Mouse (Mus musculus) R1 (cell line): ENCODE data around the gene Ptchd4.

ENCODE experiments used
- DNase-seq: peaks from one replicate; pipeline ENCODE4 v3.0.0-alpha.2; 2018; ENCODE audit warnings: low read depth, low spot score

Ptchd4 gene

DNA sequence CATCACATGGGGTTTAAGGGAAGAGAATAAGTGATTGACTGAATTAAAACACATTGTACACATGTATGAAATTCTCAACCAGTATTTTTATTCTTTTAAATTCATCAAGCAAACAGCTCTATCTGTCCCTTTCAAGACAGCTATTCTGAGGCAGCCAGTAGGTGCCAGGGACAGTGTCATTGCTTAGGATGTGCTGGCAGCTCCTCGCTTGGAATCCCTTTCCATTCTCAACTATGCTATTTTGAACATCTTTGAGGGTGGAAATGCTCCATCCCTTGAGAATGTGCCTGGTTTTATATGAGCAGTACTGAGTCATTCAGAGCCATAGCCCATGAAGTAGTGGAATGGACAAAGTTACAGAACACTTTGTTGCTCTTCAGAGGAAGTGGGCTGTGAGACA is 112.2 kb downstream of the Ptchd4 start:
- no peak for DNase-seq

DNA sequence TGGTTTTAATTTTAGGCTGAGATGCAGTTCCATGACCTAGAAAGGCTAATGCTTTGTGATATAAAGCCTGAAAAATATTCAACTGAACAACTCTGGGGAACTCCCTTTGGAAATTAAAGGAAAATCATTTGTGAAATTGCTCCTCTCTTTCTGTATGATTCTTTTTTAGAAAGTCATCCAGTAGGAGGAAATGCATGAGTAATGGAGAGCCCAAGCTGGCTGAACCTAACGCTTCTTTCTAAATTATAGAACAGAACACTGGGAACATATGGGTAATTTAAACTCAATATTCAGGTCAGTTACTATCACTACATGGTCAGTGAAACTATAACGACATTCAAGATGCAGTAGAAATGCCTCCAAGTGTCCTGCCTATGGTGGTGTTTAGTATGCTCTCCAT is 114.6 kb downstream of the Ptchd4 start:
- DNase-seq, result no peak

DNA sequence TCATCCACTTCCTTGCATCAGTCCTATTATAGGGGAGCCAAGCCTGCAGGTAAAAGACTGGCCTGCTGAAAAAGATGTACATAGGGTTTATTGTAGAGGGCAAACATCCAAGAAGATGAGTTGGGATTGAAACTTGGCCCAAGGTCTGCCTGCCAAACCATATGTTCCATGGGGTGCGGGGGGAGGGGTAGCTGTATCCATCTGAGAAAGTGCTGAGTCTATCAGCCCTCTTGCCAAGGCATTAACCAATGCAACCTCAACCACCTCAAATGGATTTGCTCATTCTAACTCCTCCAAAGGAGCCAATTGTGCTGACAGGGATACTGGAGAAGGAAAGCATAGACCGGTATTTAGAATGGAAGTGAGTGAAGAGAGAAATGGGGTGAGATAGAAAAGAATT is 136.5 kb downstream of the Ptchd4 start:
- DNase-seq, result no peak

DNA sequence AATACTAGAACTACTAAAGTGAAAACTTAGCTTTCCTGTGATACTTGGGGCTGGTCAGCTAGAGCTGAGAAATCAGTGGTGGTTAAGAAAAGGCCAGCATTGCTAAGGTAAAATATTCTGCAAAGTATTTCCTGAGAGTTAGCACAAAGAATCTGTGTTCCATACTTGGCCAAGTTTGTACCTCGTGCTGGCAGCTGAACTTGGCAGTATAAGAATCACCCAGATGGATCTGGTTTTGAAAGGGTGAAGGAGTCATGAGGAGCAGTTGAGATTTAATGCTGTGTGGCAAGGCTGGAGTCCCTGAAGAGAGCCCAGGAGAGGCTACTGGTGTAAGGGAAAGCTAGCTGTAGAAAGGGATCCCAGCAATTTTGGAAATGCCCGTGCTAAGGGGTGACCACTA is 140.7 kb downstream of the Ptchd4 start:
- DNase-seq, result no peak

DNA sequence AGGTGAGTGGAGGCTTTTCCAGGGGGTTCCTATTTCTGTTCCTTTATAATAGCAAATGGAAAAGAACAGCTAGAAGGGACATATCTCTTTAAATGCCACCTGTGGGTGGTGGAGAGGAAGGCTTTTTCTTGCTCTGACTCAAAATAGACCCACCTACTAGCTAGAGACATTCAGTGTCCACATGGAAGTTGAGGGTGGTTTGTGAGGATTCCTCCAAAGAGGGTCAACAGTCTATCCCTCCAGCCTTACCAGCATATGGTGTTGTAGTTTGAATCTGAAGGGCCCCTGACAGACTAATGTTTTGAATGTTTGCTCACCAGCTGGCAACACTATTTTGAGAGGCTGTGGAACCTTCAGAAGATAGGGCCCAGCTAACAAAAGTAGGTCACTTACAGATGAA is 147.0 kb downstream of the Ptchd4 start:
- DNase-seq, result no peak

DNA sequence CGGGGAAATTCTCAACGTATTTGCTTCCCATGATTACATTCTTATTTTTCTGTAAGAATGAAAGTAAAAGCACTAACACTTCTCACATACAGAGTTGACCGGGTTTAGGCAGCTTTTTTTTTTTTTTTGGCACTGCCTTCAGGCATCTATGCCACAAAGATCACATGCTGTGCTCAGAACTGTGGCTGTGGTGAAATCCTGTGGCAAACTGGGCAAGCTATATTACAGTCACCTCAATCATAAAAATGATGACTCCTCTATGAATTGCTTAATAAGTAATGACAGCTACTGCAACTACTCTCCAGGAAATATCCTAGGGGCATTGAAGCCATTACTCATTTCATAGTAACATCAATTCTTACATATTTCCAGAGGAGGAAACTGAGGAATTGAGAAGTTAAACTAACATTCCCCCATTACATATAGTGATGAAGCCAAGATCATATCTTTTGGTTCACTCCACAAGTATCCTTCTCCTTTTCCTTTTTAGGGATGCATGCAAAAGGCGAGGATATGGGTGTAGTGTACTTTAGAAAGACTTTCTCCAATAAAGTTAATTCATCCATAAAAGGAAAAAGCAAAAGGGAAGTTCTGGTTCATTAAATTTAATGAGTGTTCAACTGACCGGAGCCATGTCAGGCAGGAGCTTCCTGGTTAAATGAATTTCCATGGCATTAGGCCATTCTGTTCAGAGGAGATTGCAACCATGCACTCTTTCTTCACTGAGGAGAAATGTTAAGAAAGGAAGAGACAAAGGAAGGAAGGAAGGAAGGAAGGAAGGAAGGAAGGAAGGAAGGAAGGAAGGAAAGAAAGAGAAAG is 164.6 kb downstream of the Ptchd4 start:
- no peak for DNase-seq

DNA sequence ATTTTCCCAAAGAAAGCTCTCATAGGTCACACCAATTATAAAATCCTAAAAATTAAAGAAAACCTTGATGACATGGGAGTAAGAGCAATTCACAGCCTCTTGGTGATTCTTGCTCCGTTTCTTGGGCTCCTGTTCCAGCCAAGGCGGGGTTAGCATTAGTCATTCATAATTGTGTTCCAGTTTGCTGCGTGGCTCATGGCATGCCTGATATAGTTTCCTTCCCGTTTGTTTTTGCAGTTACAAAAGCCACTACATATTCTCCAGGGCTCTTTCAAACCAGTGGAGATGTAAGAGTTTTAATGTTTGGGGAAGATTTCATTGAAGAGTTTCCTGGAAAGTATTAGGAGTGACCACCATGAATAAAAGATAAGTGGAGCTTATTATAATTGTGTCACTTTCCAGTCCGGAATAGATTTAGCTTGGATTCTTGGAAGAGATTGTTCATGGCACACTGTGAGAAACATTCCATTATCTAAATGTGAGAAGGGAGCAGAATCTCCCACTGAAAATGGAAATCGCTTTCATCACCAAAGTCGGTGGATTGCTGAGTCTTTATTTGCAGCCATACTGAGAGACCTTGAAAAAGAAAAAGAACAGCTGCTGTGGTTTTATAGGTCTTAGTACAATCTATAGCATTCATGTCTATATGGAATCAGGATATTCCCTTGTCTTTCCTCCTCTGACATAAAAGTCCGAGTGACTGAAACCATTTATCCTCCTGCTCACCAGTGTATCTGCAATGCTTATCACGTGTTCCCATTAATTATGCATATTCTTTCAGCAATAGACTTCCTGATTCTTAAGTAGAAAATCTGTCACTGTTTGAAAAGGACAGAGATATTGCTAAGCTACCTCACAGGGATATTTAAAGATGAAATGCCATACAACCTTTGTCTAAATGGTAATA is 193.9 kb downstream of the Ptchd4 start:
- no peak for DNase-seq

DNA sequence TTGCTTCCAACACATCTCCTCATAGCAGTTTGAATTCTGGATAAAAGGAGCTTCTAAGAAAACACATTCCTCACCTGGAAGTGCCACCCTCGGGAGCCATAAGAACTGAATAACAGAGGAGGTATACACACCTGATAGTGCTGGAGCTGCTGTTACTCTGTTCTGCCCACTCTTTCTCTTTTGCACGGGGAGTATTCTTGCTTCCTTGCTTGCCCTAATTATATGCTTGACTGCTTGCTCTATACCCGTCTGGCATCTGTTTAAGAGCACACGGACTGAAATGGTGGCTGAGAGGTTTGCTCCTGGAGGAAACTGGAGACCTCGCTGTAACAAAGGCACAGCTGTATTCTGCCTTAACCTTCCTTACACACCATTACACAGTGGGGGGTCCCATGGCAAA is 214.4 kb downstream of the Ptchd4 start:
- DNase-seq, result peak; percentile 33

DNA sequence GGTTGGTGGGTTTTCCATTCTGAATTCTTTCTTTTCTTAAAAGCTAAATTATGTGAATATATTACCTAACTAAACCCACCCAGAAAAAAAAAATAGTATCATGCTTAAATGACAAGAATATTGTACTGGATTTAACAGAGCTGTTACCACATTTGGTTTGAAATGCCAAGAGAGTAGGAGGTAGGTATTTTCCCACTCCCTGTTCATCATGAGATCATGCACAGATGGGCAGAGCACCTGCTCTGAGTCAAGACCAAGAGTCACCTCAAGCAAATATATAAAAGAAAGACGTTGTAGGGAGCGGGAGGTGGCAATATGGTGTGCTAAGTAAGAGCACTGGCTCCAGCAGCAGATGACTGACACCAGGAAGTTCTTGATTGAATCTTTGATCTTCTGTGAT is 233.8 kb downstream of the Ptchd4 start:
- no peak for DNase-seq
